Comparison of ENCODE assay signal across 16 mouse cellular contexts in the genomic region with DNA sequence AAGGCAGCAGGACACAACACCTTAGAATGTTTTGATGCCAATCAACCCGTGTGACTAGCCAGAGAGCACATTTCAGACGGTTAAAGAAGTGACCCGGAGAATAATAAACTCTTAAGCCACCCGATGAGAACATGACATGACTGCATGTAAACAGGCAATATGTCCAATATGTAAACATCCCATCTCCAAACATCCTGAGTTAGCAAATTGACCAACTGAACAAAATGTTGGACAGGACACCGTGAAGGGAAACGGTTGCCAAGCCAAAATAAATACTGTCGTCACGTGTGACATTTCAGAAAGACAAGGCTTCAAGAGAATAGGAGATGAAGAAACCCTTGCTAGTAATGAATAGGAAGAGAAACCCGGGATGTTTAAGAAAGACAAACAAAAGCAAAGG.
"Had no signal": no experiment of that assay in that cellular context is flagged by ENCODE, and none has a peak within 500 bp of the region (broad histone marks: within the 10 kb centered on the region; RNA-seq: fewer than 3 reads in every experiment).

No protein-coding gene starts in this region.

- H3K27me3 ChIP-seq: limb, embryonic 13.5 days; liver, embryonic 13.5 days; midbrain, embryonic 15.5 days; neural tube, embryonic 12.5 days had no signal

- H3K27ac ChIP-seq: layer of hippocampus, adult 2 months; limb, embryonic 13.5 days; liver, embryonic 13.5 days; macrophage; midbrain, embryonic 15.5 days; neural tube, embryonic 12.5 days had no signal

- H3K36me3 ChIP-seq: limb, embryonic 13.5 days; liver, embryonic 13.5 days; midbrain, embryonic 15.5 days; neural tube, embryonic 12.5 days had no signal

- H3K4me2 ChIP-seq: limb, embryonic 13.5 days; liver, embryonic 13.5 days; midbrain, embryonic 11.5 days; midbrain, embryonic 15.5 days; neural tube, embryonic 12.5 days had no signal

- ATAC-seq: hindbrain, embryonic 16.5 days; inflammation-experienced regulatory T-cells, adult 6 months; midbrain, embryonic 15.5 days had no signal

- H3K9me3 ChIP-seq: limb, embryonic 13.5 days; liver, embryonic 13.5 days; midbrain, embryonic 15.5 days; neural tube, embryonic 12.5 days had no signal

- DNase-seq: kidney, adult 18-20 months; kidney, postnatal 10 days; kidney, postnatal 4 days; left cerebral cortex, postnatal 4 days; liver, embryonic 13.5 days; thymus, adult 2 months; thymus, postnatal 25 days had no signal

- H3K4me3 ChIP-seq: layer of hippocampus, adult 2 months; limb, embryonic 13.5 days; liver, embryonic 13.5 days; megakaryocyte, embryonic 14.5 days; midbrain, embryonic 15.5 days; neural tube, embryonic 12.5 days had no signal

- H3K9ac ChIP-seq: limb, embryonic 13.5 days; liver, embryonic 13.5 days; midbrain, embryonic 15.5 days; neural tube, embryonic 12.5 days had no signal

- H3K4me1 ChIP-seq: liver, embryonic 13.5 days; megakaryocyte, embryonic 14.5 days; midbrain, embryonic 15.5 days had no signal
